22 mouse cellular contexts compared by ENCODE assay signal in genomic region chr5:28414076-28414475, GRCm38 (mm10). TPM values are rescaled to one million over a fixed set of nuclear protein-coding genes. Genes with fewer than 3 reads are reported as not detected.
DNase-seq lines count a peak whose midpoint lies in the region; ATAC-seq and TF ChIP-seq lines count a peak whose summit lies in the region.
"Had no signal": no experiment of that assay in that cellular context is flagged by ENCODE, and none has a peak within 500 bp of the region (broad histone marks: within the 10 kb centered on the region; RNA-seq: fewer than 3 reads in every experiment).

No protein-coding gene starts in this region.

- peak; percentile 32 for DNase-seq in urinary bladder, postnatal 14 days (ENCODE audit: low spot score)
- DNase-seq in urinary bladder, postnatal 36 days (ENCODE audit: low spot score in 2 of 2), result no peak
- peak; percentile 57 for DNase-seq in cerebellum, adult 9-10 months
- peak; percentile 36 for DNase-seq in lung, postnatal 0 days (ENCODE audit: low spot score)
- DNase-seq in MN1 (ENCODE audit: low spot score), result no peak
- DNase-seq in frontal cortex, postnatal 25 days (ENCODE audit: low spot score in 2 of 2), result no peak
- DNase-seq: adrenal gland, adult 8-10 months; kidney, adult 8-10 months; kidney, postnatal 25 days; right cerebral cortex, postnatal 14 days; thymus, postnatal 14 days had no signal

- no peak overlapping the region for H3K4me3 ChIP-seq in lung, postnatal 0 days (ENCODE audit: low read depth, low read length)
- H3K4me3 ChIP-seq in kidney, embryonic 16.5 days (ENCODE audit: low read length), result no peak overlapping the region
- H3K4me3 ChIP-seq: embryonic facial prominence, embryonic 10.5 days; heart, embryonic 13.5 days; limb, embryonic 15.5 days; midbrain, embryonic 15.5 days; myocyte; neural tube, embryonic 15.5 days; stomach, embryonic 15.5 days had no signal

- H3K9me3 ChIP-seq in lung, postnatal 0 days (ENCODE audit: low read length), result no peaks in the 10 kb centered on the region
- no peaks in the 10 kb centered on the region for H3K9me3 ChIP-seq in kidney, embryonic 16.5 days (ENCODE audit: low read length)
- H3K9me3 ChIP-seq: embryonic facial prominence, embryonic 10.5 days; heart, embryonic 13.5 days; limb, embryonic 15.5 days; midbrain, embryonic 15.5 days; neural tube, embryonic 15.5 days; stomach, embryonic 15.5 days had no signal

- H3K4me2 ChIP-seq in lung, postnatal 0 days (replicated peaks; ENCODE audit: low read depth, low read length), result no peak overlapping the region
- H3K4me2 ChIP-seq in kidney, embryonic 16.5 days (replicated peaks; ENCODE audit: low read depth, low read length), result no peak overlapping the region
- H3K4me2 ChIP-seq: heart, embryonic 13.5 days; hindbrain, embryonic 14.5 days; limb, embryonic 15.5 days; midbrain, embryonic 15.5 days; neural tube, embryonic 15.5 days; stomach, embryonic 15.5 days had no signal

- TF ChIP-seq EP300 in lung, postnatal 0 days (IDR thresholded peaks at IDR 0.05), result no peak

- TF ChIP-seq CTCF in lung, postnatal 0 days (IDR thresholded peaks at IDR 0.05), result no peak

- H3K36me3 ChIP-seq in lung, postnatal 0 days (ENCODE audit: insufficient read depth, low read length), result peaks cover 38% of the 10 kb centered on the region
- H3K36me3 ChIP-seq in kidney, embryonic 16.5 days (ENCODE audit: insufficient read depth, low read length), result peaks cover 86% of the 10 kb centered on the region

- no peak overlapping the region for H3K9ac ChIP-seq in lung, postnatal 0 days (replicated peaks; ENCODE audit: low read depth)
- H3K9ac ChIP-seq in kidney, embryonic 16.5 days (replicated peaks; ENCODE audit: low read length), result no peak overlapping the region
- H3K9ac ChIP-seq: heart, embryonic 13.5 days; hindbrain, embryonic 14.5 days; limb, embryonic 15.5 days; midbrain, embryonic 15.5 days; neural tube, embryonic 15.5 days; stomach, embryonic 15.5 days had no signal

- ATAC-seq in lung, postnatal 0 days, result peak; percentile 77
- ATAC-seq in kidney, embryonic 16.5 days (ENCODE audit: low FRiP score, low TSS enrichment), result no peak
- ATAC-seq: midbrain, embryonic 15.5 days had no signal

- no peaks in the 10 kb centered on the region for H3K27me3 ChIP-seq in lung, postnatal 0 days (replicated peaks; ENCODE audit: insufficient read depth, low read length)
- no peaks in the 10 kb centered on the region for H3K27me3 ChIP-seq in kidney, embryonic 16.5 days (ENCODE audit: insufficient read depth, low read length)
- H3K27me3 ChIP-seq: heart, embryonic 13.5 days; limb, embryonic 15.5 days; midbrain, embryonic 15.5 days; neural tube, embryonic 15.5 days; stomach, embryonic 15.5 days had no signal

- WGBS in lung, postnatal 0 days, result 55% methylated on average over 3 of the region's 3 CpGs
- 97% methylated on average over 3 of the region's 3 CpGs for WGBS in kidney, embryonic 16.5 days

- peaks cover 4% of the 10 kb centered on the region; the same call in 1 of the 2 replicates for H3K4me1 ChIP-seq in lung, postnatal 0 days (ENCODE audit: insufficient read depth, low read depth, low read length)
- H3K4me1 ChIP-seq in kidney, embryonic 16.5 days (ENCODE audit: insufficient read depth, low read length), result no peaks in the 10 kb centered on the region
- H3K4me1 ChIP-seq: embryonic facial prominence, embryonic 10.5 days; heart, embryonic 13.5 days; limb, embryonic 15.5 days; midbrain, embryonic 15.5 days; neural tube, embryonic 15.5 days; stomach, embryonic 15.5 days had no signal

- H3K27ac ChIP-seq in lung, postnatal 0 days (ENCODE audit: low read length), result 0 out of 2 replicates have a peak overlapping the region, but pooled peaks have one; percentile 3
- H3K27ac ChIP-seq in kidney, embryonic 16.5 days (ENCODE audit: low read length), result no peak overlapping the region
- H3K27ac ChIP-seq: embryonic facial prominence, embryonic 10.5 days; heart, embryonic 13.5 days; hindbrain, embryonic 14.5 days; limb, embryonic 15.5 days; midbrain, embryonic 15.5 days; neural tube, embryonic 15.5 days; stomach, embryonic 15.5 days had no signal

RNA-seq across cellular contexts. Expression of gene Shh, which starts 53.0 kb away (rescaled TPM):
- 9.7 and 11.7 TPM in 2 replicates for polyA plus RNA-seq in lung, postnatal 0 days (2015; fragmentation: Nextera tagmentation; extraction: Ambion mirVana)
- polyA plus RNA-seq in kidney, embryonic 16.5 days (2015; fragmentation: Nextera tagmentation; extraction: Ambion mirVana), result 0.85 and 0.96 TPM in 2 replicates
- polyA plus RNA-seq: C2C12; liver, embryonic 16.5 days; myocyte had no signal

Comparison
In these comparisons a context has a peak if more than half of its experiments do, and no peak if none do; other contexts are left out.
1. DNase-seq: peak in urinary bladder, postnatal 14 days (single experiment), cerebellum, adult 9-10 months (single experiment) and lung, postnatal 0 days (single experiment); none in urinary bladder, postnatal 36 days (0 of 2), MN1 (single experiment) and frontal cortex, postnatal 25 days (0 of 2).